Mouse (Mus musculus) hindbrain, embryonic 10.5 days (tissue): ENCODE data around the gene Ppp2r2c. TPM values are rescaled to one million over a fixed set of nuclear protein-coding genes. Genes with fewer than 3 reads are reported as not detected.

Experiments
- DNase-seq: peaks from one replicate; pipeline ENCODE4 v3.0.0-alpha.2; 2017; ENCODE audit warnings: low spot score
- H3K27ac ChIP-seq: fragments of 300-500 bp; sonication (generic); 2 replicates; pipeline ENCODE4 v1.5.1; 2016; ENCODE audit warnings: mild to moderate bottlenecking, moderate library complexity
- H3K27me3 ChIP-seq: fragments of 300-500 bp; sonication (generic); 2 replicates; pipeline ENCODE4 v1.6.1; 2016; ENCODE audit warnings: mild to moderate bottlenecking; ENCODE audit not compliant: poor library complexity, insufficient read depth, severe bottlenecking
- H3K36me3 ChIP-seq: fragments of 300-500 bp; sonication (generic); 2 replicates; pipeline ENCODE4 v1.6.1; 2016; ENCODE audit warnings: mild to moderate bottlenecking, moderate library complexity
- H3K4me1 ChIP-seq: fragments of 300-500 bp; sonication (generic); replicated peaks from 2 replicates; pipeline ENCODE4 v1.6.1; 2016; ENCODE audit warnings: mild to moderate bottlenecking
- H3K4me3 ChIP-seq: fragments of 300-500 bp; sonication (generic); 2 replicates; pipeline ENCODE4 v1.5.1; 2016; ENCODE audit warnings: mild to moderate bottlenecking, moderate library complexity
- H3K9me3 ChIP-seq: fragments of 300-500 bp; sonication (generic); 2 replicates; pipeline ENCODE4 v1.6.1; 2016; ENCODE audit warnings: mild to moderate bottlenecking, moderate library complexity
- WGBS: fragments of 180-500 bp; shearing (Covaris S2); methylation state at CpG from one replicate; pipeline ENCODE4 v1.1.7; 2016; 5-methylcytosine and 5-hydroxymethylcytosine counted together
- polyA plus RNA-seq: library from polyadenylated mRNA; unstranded; fragments of >200 nt; fragmentation: Nextera tagmentation; extraction: Ambion mirVana; gene quantifications from 2 replicates; pipeline ENCODE4 v1.2.1, GENCODE M21; 2016

Gene Ppp2r2c
- polyA plus RNA-seq, 1 experiment from 2014 or later = 1.1 TPM

- H3K4me3 ChIP-seq = no peak overlapping the region
- no peaks in the 10 kb centered on the region for H3K9me3 ChIP-seq
- 0 out of 2 replicates have a peak, but pooled peaks cover 3% of the 10 kb centered on the region for H3K4me1 ChIP-seq
- H3K36me3 ChIP-seq = no peaks in the 10 kb centered on the region
- 86% methylated on average over 10 of the region's 10 CpGs for WGBS
- no peak for DNase-seq
- H3K27me3 ChIP-seq = no peaks in the 10 kb centered on the region
- no peak overlapping the region for H3K27ac ChIP-seq
These were observed 23.8 kb upstream of the Ppp2r2c start for GRCm38 (mm10) chr5:36844490-36844889.

- Histone ChIP-seq H3K36me3 (no peaks in the 10 kb centered on the region), H3K9me3 (no peaks in the 10 kb centered on the region), H3K27me3 (no peaks in the 10 kb centered on the region), H3K4me3 (no peak overlapping the region), H3K4me1 (peaks cover 16% of the 10 kb centered on the region), H3K27ac (no peak overlapping the region)
- WGBS = 55% methylated on average over 4 of the region's 4 CpGs
- DNase-seq = no peak
These were observed 16.7 kb upstream of the Ppp2r2c start for GRCm38 (mm10) chr5:36851572-36851971.

GRCm38 (mm10) chr5:36855180-36855579, 13.1 kb upstream of the Ppp2r2c start:
- no peak for DNase-seq
- Histone ChIP-seq H3K4me1 (peaks cover 12% of the 10 kb centered on the region), H3K4me3 (no peak overlapping the region), H3K27me3 (no peaks in the 10 kb centered on the region), H3K36me3 (no peaks in the 10 kb centered on the region), H3K9me3 (no peaks in the 10 kb centered on the region), H3K27ac (no peak overlapping the region)
- WGBS = 80% methylated on average over 3 of the region's 3 CpGs

GRCm38 (mm10) chr5:36856529-36856928, 11.8 kb upstream of the Ppp2r2c start:
- Histone ChIP-seq H3K4me1 (peaks cover 7% of the 10 kb centered on the region), H3K36me3 (no peaks in the 10 kb centered on the region), H3K4me3 (no peak overlapping the region), H3K27me3 (no peaks in the 10 kb centered on the region), H3K9me3 (no peaks in the 10 kb centered on the region), H3K27ac (no peak overlapping the region)
- no peak for DNase-seq
- 90% methylated on average over 7 of the region's 7 CpGs for WGBS

GRCm38 (mm10) chr5:36857546-36857945, 10.8 kb upstream of the Ppp2r2c start:
- Histone ChIP-seq H3K27ac (no peak overlapping the region), H3K4me3 (no peak overlapping the region), H3K4me1 (no peaks in the 10 kb centered on the region), H3K36me3 (no peaks in the 10 kb centered on the region), H3K27me3 (no peaks in the 10 kb centered on the region), H3K9me3 (no peaks in the 10 kb centered on the region)
- no peak for DNase-seq
- WGBS = 84% methylated on average over 5 of the region's 5 CpGs

GRCm38 (mm10) chr5:36861084-36861483, 7.2 kb upstream of the Ppp2r2c start:
- Histone ChIP-seq H3K36me3 (no peaks in the 10 kb centered on the region), H3K4me1 (no peaks in the 10 kb centered on the region), H3K4me3 (no peak overlapping the region), H3K27ac (no peak overlapping the region), H3K27me3 (peaks cover 28% of the 10 kb centered on the region), H3K9me3 (no peaks in the 10 kb centered on the region)
- WGBS = 90% methylated on average over 2 of the region's 2 CpGs
- DNase-seq = no peak

GRCm38 (mm10) chr5:36866701-36867250, 1.5 kb upstream of the Ppp2r2c start:
- H3K9me3 ChIP-seq = peaks cover 5% of the 10 kb centered on the region; the same call in 1 of the 2 replicates

GRCm38 (mm10) chr5:36867561-36867960, 752 bp upstream of the Ppp2r2c start:
- Histone ChIP-seq H3K27ac (no peak overlapping the region), H3K27me3 (peaks cover 93% of the 10 kb centered on the region), H3K36me3 (no peaks in the 10 kb centered on the region), H3K9me3 (peaks cover 6% of the 10 kb centered on the region; the same call in 1 of the 2 replicates), H3K4me1 (peaks cover 23% of the 10 kb centered on the region), H3K4me3 (no peak overlapping the region)
- DNase-seq = no peak
- 8% methylated on average over 6 of the region's 6 CpGs for WGBS

More at GRCm38 (mm10) chr5:36866701-36867250, 1.5 kb upstream of the Ppp2r2c start:
- no peak overlapping the region for H3K27ac ChIP-seq
- H3K4me3 ChIP-seq = no peak overlapping the region
- peaks cover 23% of the 10 kb centered on the region for H3K4me1 ChIP-seq
- H3K27me3 ChIP-seq = peaks cover 85% of the 10 kb centered on the region
- H3K36me3 ChIP-seq = no peaks in the 10 kb centered on the region
- WGBS = 71% methylated on average over 7 of the region's 7 CpGs
- no peak for DNase-seq

GRCm38 (mm10) chr5:36869186-36869577, 869 bp downstream of the Ppp2r2c start:
- WGBS = 4% methylated on average over 7 of the region's 7 CpGs
- Histone ChIP-seq H3K4me1 (peaks cover 23% of the 10 kb centered on the region), H3K27ac (no peak overlapping the region), H3K4me3 (peak overlapping the region; percentile 58), H3K27me3 (peaks cover 99% of the 10 kb centered on the region), H3K9me3 (peaks cover 6% of the 10 kb centered on the region; the same call in 1 of the 2 replicates), H3K36me3 (no peaks in the 10 kb centered on the region)
- DNase-seq = no peak

- H3K27ac ChIP-seq = no peak overlapping the region
- DNase-seq = peak; percentile 44
- peaks cover 99% of the 10 kb centered on the region for H3K27me3 ChIP-seq
- H3K4me1 ChIP-seq = peaks cover 23% of the 10 kb centered on the region
- peak overlapping the region; percentile 58 for H3K4me3 ChIP-seq
- no peaks in the 10 kb centered on the region for H3K36me3 ChIP-seq
- peaks cover 6% of the 10 kb centered on the region; the same call in 1 of the 2 replicates for H3K9me3 ChIP-seq
- WGBS = under 1% methylated on average over 56 of the region's 56 CpGs
These were observed 1.4 kb downstream of the Ppp2r2c start for GRCm38 (mm10) chr5:36869578-36870236.

GRCm38 (mm10) chr5:36870916-36871315, 2.6 kb downstream of the Ppp2r2c start:
- H3K9me3 ChIP-seq = peaks cover 6% of the 10 kb centered on the region; the same call in 1 of the 2 replicates
- H3K27me3 ChIP-seq = peaks cover 99% of the 10 kb centered on the region
- peaks cover 23% of the 10 kb centered on the region for H3K4me1 ChIP-seq
- H3K36me3 ChIP-seq = no peaks in the 10 kb centered on the region
- DNase-seq = no peak
- no peak overlapping the region for H3K27ac ChIP-seq
- H3K4me3 ChIP-seq = no peak overlapping the region
- WGBS = 83% methylated on average over 6 of the region's 6 CpGs

- Histone ChIP-seq H3K4me1 (peaks cover 21% of the 10 kb centered on the region), H3K27me3 (peaks cover 54% of the 10 kb centered on the region), H3K9me3 (peaks cover 6% of the 10 kb centered on the region; the same call in 1 of the 2 replicates), H3K27ac (no peak overlapping the region), H3K36me3 (no peaks in the 10 kb centered on the region), H3K4me3 (no peak overlapping the region)
- WGBS = 81% methylated on average over 4 of the region's 4 CpGs
- DNase-seq = no peak
These were observed 7.6 kb downstream of the Ppp2r2c start for GRCm38 (mm10) chr5:36875956-36876355.

GRCm38 (mm10) chr5:36876777-36877396, 8.6 kb downstream of the Ppp2r2c start:
- DNase-seq = no peak
- Histone ChIP-seq H3K27ac (peak overlapping the region; percentile 43), H3K36me3 (no peaks in the 10 kb centered on the region), H3K4me3 (no peak overlapping the region), H3K9me3 (no peaks in the 10 kb centered on the region), H3K4me1 (peaks cover 21% of the 10 kb centered on the region), H3K27me3 (peaks cover 45% of the 10 kb centered on the region)
- WGBS = 48% methylated on average over 7 of the region's 7 CpGs
